Mouse (Mus musculus): Measurements from ENCODE around the gene Zfand6. TPM values are rescaled to one million over a fixed set of nuclear protein-coding genes. Genes with fewer than 3 reads are reported as not detected.

Gene Zfand6
- 208 and 230 TPM in 2 replicates for polyA plus RNA-seq (2014; fragmentation: Nextera tagmentation; extraction: Ambion mirVana)

GRCm38 (mm10) chr7:84689251-84690100, at the start of gene Zfand6:
Gene Zfand6 (minus strand): TSS chr7:84689959.
- Histone ChIP-seq H3K4me1 (replicated peaks; ENCODE audit: control insufficient read depth, insufficient read depth, low read length) (no peaks in the 10 kb centered on the region), H3K27me3 (ENCODE audit: control insufficient read depth, insufficient read depth, low read length) (no peaks in the 10 kb centered on the region), H3K4me3 (ENCODE audit: low read depth, low read length) (peak within 1 kb of the TSS; percentile 79), H3K4me2 (replicated peaks; ENCODE audit: low read depth, low read length) (peak within 1 kb of the TSS; percentile 61), H3K9me3 (ENCODE audit: control insufficient read depth, low read length) (no peaks in the 10 kb centered on the region), H3K27ac (ENCODE audit: low read depth, low read length) (peak within 1 kb of the TSS; percentile 67), H3K9ac (ENCODE audit: low read depth, low read length) (peak within 1 kb of the TSS; percentile 58), H3K36me3 (ENCODE audit: control insufficient read depth, insufficient read depth, low read length) (no peaks in the 10 kb centered on the region)
- DNase-seq (ENCODE audit: low spot score): peak; percentile 98
- WGBS: under 1% methylated on average over 58 of the region's 87 CpGs
- peak; percentile 98 for ATAC-seq (ENCODE audit: low FRiP score)

- Histone ChIP-seq H3K27me3 (ENCODE audit: control insufficient read depth, insufficient read depth, low read length) (no peaks in the 10 kb centered on the region), H3K9ac (ENCODE audit: low read depth, low read length) (no peak overlapping the region), H3K4me3 (ENCODE audit: low read depth, low read length) (no peak overlapping the region), H3K4me1 (replicated peaks; ENCODE audit: control insufficient read depth, insufficient read depth, low read length) (no peaks in the 10 kb centered on the region), H3K27ac (ENCODE audit: low read depth, low read length) (no peak overlapping the region), H3K9me3 (ENCODE audit: control insufficient read depth, low read length) (no peaks in the 10 kb centered on the region), H3K4me2 (replicated peaks; ENCODE audit: low read depth, low read length) (no peak overlapping the region), H3K36me3 (ENCODE audit: control insufficient read depth, insufficient read depth, low read length) (no peaks in the 10 kb centered on the region)
- 92% methylated on average over 2 of the region's 2 CpGs for WGBS
- DNase-seq (ENCODE audit: low spot score): no peak
- no peak for ATAC-seq (ENCODE audit: low FRiP score)
These were observed 47.0 kb upstream of the Zfand6 start for GRCm38 (mm10) chr7:84736803-84737202.

- Histone ChIP-seq H3K9ac (ENCODE audit: low read depth, low read length) (no peak overlapping the region), H3K36me3 (ENCODE audit: control insufficient read depth, insufficient read depth, low read length) (no peaks in the 10 kb centered on the region), H3K4me3 (ENCODE audit: low read depth, low read length) (no peak overlapping the region), H3K9me3 (ENCODE audit: control insufficient read depth, low read length) (no peaks in the 10 kb centered on the region), H3K27ac (ENCODE audit: low read depth, low read length) (no peak overlapping the region), H3K4me1 (replicated peaks; ENCODE audit: control insufficient read depth, insufficient read depth, low read length) (no peaks in the 10 kb centered on the region), H3K4me2 (replicated peaks; ENCODE audit: low read depth, low read length) (no peak overlapping the region), H3K27me3 (ENCODE audit: control insufficient read depth, insufficient read depth, low read length) (no peaks in the 10 kb centered on the region)
- ATAC-seq (ENCODE audit: low FRiP score): no peak
- 72% methylated on average over 1 of the region's 1 CpGs for WGBS
- no peak for DNase-seq (ENCODE audit: low spot score)
These were observed 43.3 kb upstream of the Zfand6 start for GRCm38 (mm10) chr7:84733038-84733437.

GRCm38 (mm10) chr7:84732052-84732451, 42.3 kb upstream of the Zfand6 start:
- Histone ChIP-seq H3K4me1 (replicated peaks; ENCODE audit: control insufficient read depth, insufficient read depth, low read length) (no peaks in the 10 kb centered on the region), H3K36me3 (ENCODE audit: control insufficient read depth, insufficient read depth, low read length) (no peaks in the 10 kb centered on the region), H3K27me3 (ENCODE audit: control insufficient read depth, insufficient read depth, low read length) (no peaks in the 10 kb centered on the region), H3K4me3 (ENCODE audit: low read depth, low read length) (no peak overlapping the region), H3K9ac (ENCODE audit: low read depth, low read length) (no peak overlapping the region), H3K4me2 (replicated peaks; ENCODE audit: low read depth, low read length) (no peak overlapping the region), H3K27ac (ENCODE audit: low read depth, low read length) (no peak overlapping the region), H3K9me3 (ENCODE audit: control insufficient read depth, low read length) (no peaks in the 10 kb centered on the region)
- 87% methylated on average over 1 of the region's 1 CpGs for WGBS
- DNase-seq (ENCODE audit: low spot score): no peak
- ATAC-seq (ENCODE audit: low FRiP score): no peak

- Histone ChIP-seq H3K9ac (ENCODE audit: low read depth, low read length) (no peak overlapping the region), H3K4me1 (replicated peaks; ENCODE audit: control insufficient read depth, insufficient read depth, low read length) (no peaks in the 10 kb centered on the region), H3K36me3 (ENCODE audit: control insufficient read depth, insufficient read depth, low read length) (no peaks in the 10 kb centered on the region), H3K27ac (ENCODE audit: low read depth, low read length) (no peak overlapping the region), H3K9me3 (ENCODE audit: control insufficient read depth, low read length) (no peaks in the 10 kb centered on the region), H3K27me3 (ENCODE audit: control insufficient read depth, insufficient read depth, low read length) (no peaks in the 10 kb centered on the region), H3K4me3 (ENCODE audit: low read depth, low read length) (no peak overlapping the region), H3K4me2 (replicated peaks; ENCODE audit: low read depth, low read length) (no peak overlapping the region)
- ATAC-seq (ENCODE audit: low FRiP score) (no peak), DNase-seq (ENCODE audit: low spot score) (no peak)
- WGBS: 88% methylated on average over 3 of the region's 3 CpGs
These were observed 41.3 kb upstream of the Zfand6 start for GRCm38 (mm10) chr7:84731076-84731475.

- H3K9me3 ChIP-seq (ENCODE audit: control insufficient read depth, low read length): no peaks in the 10 kb centered on the region
- no peak overlapping the region for H3K9ac ChIP-seq (ENCODE audit: low read depth, low read length)
- no peaks in the 10 kb centered on the region for H3K4me1 ChIP-seq (replicated peaks; ENCODE audit: control insufficient read depth, insufficient read depth, low read length)
- H3K27me3 ChIP-seq (ENCODE audit: control insufficient read depth, insufficient read depth, low read length): no peaks in the 10 kb centered on the region
- no peak for DNase-seq (ENCODE audit: low spot score)
- H3K36me3 ChIP-seq (ENCODE audit: control insufficient read depth, insufficient read depth, low read length): no peaks in the 10 kb centered on the region
- H3K4me3 ChIP-seq (ENCODE audit: low read depth, low read length): no peak overlapping the region
- no peak overlapping the region for H3K4me2 ChIP-seq (replicated peaks; ENCODE audit: low read depth, low read length)
- ATAC-seq (ENCODE audit: low FRiP score): no peak
- 70% methylated on average over 7 of the region's 7 CpGs for WGBS
- H3K27ac ChIP-seq (ENCODE audit: low read depth, low read length): no peak overlapping the region
These were observed 33.2 kb upstream of the Zfand6 start for GRCm38 (mm10) chr7:84722804-84723459.

GRCm38 (mm10) chr7:84710287-84710958, 20.7 kb upstream of the Zfand6 start:
- no peaks in the 10 kb centered on the region for H3K4me1 ChIP-seq (replicated peaks; ENCODE audit: control insufficient read depth, insufficient read depth, low read length)
- DNase-seq (ENCODE audit: low spot score): no peak
- H3K4me2 ChIP-seq (replicated peaks; ENCODE audit: low read depth, low read length): no peak overlapping the region
- no peak overlapping the region for H3K27ac ChIP-seq (ENCODE audit: low read depth, low read length)
- H3K9me3 ChIP-seq (ENCODE audit: control insufficient read depth, low read length): no peaks in the 10 kb centered on the region
- no peak overlapping the region for H3K9ac ChIP-seq (ENCODE audit: low read depth, low read length)
- no peak for ATAC-seq (ENCODE audit: low FRiP score)
- no peaks in the 10 kb centered on the region for H3K36me3 ChIP-seq (ENCODE audit: control insufficient read depth, insufficient read depth, low read length)
- H3K27me3 ChIP-seq (ENCODE audit: control insufficient read depth, insufficient read depth, low read length): no peaks in the 10 kb centered on the region
- H3K4me3 ChIP-seq (ENCODE audit: low read depth, low read length): no peak overlapping the region

- Histone ChIP-seq H3K27ac (ENCODE audit: low read depth, low read length) (no peak overlapping the region), H3K9me3 (ENCODE audit: control insufficient read depth, low read length) (no peaks in the 10 kb centered on the region), H3K4me2 (replicated peaks; ENCODE audit: low read depth, low read length) (no peak overlapping the region), H3K4me3 (ENCODE audit: low read depth, low read length) (no peak overlapping the region), H3K27me3 (ENCODE audit: control insufficient read depth, insufficient read depth, low read length) (no peaks in the 10 kb centered on the region), H3K36me3 (ENCODE audit: control insufficient read depth, insufficient read depth, low read length) (no peaks in the 10 kb centered on the region), H3K4me1 (replicated peaks; ENCODE audit: control insufficient read depth, insufficient read depth, low read length) (no peaks in the 10 kb centered on the region), H3K9ac (ENCODE audit: low read depth, low read length) (no peak overlapping the region)
- WGBS: 85% methylated on average over 3 of the region's 3 CpGs
- ATAC-seq (ENCODE audit: low FRiP score): no peak
- no peak for DNase-seq (ENCODE audit: low spot score)
These were observed 17.1 kb upstream of the Zfand6 start for GRCm38 (mm10) chr7:84706877-84707276.

Data from hindbrain, embryonic 11.5 days (tissue).